Mouse (Mus musculus) small intestine, adult 2 months (tissue): Measurements from ENCODE around the gene Washc3. TPM values are rescaled to one million over a fixed set of nuclear protein-coding genes. Genes with fewer than 3 reads are reported as not detected.

Experiments
- H3K27ac ChIP-seq: fragments of 200-500 bp; 2 replicates; pipeline ENCODE4 v1.5.1; 2012; ENCODE audit warnings: low read depth, low read length, control low read depth, inconsistent platforms; ENCODE audit not compliant: insufficient read depth
- H3K27me3 ChIP-seq: fragments of 200-500 bp; 2 replicates; pipeline ENCODE4 v1.6.1; 2012; ENCODE audit warnings: mild to moderate bottlenecking, moderate library complexity, low read length, inconsistent platforms; ENCODE audit not compliant: control insufficient read depth, insufficient read depth
- H3K36me3 ChIP-seq: fragments of 200-500 bp; 2 replicates; pipeline ENCODE4 v1.6.1; 2012; ENCODE audit warnings: mild to moderate bottlenecking, low read length, control low read depth, inconsistent platforms; ENCODE audit not compliant: control insufficient read depth, insufficient read depth
- H3K4me1 ChIP-seq: fragments of 200-500 bp; 2 replicates; pipeline ENCODE4 v1.6.1; 2012; ENCODE audit warnings: low read length, inconsistent platforms, mixed read lengths; ENCODE audit not compliant: control insufficient read depth, insufficient read depth, insufficient read length
- H3K4me3 ChIP-seq: fragments of 200-500 bp; 2 replicates; pipeline ENCODE4 v1.5.1; 2012; ENCODE audit warnings: low read depth, mild to moderate bottlenecking, control low read depth, inconsistent platforms, low read length, moderate library complexity
- CTCF ChIP-seq: fragments of 200-500 bp; IDR thresholded peaks from 2 replicates; pipeline ENCODE4 v1.5.1; 2012; ENCODE audit warnings: low read depth, mild to moderate bottlenecking, control low read depth, inconsistent platforms, low read length, moderate library complexity, mixed read lengths; ENCODE audit not compliant: insufficient replicate concordance, insufficient read length; ENCODE audit errors: extremely low read depth
- POLR2A ChIP-seq: fragments of 200-500 bp; IDR thresholded peaks from 2 replicates; pipeline ENCODE4 v1.6.1; 2012; ENCODE audit warnings: low read depth, mild to moderate bottlenecking, control low read depth, inconsistent platforms, low read length, moderate library complexity
- WGBS: fragments of 180-500 bp; shearing (Covaris S2); methylation state at CpG from one replicate; pipeline ENCODE4 v1.1.7; 2018; 5-methylcytosine and 5-hydroxymethylcytosine counted together
- polyA plus RNA-seq: library from polyadenylated mRNA; depleted of rRNA; stranded (reverse); fragments of >200 nt; gene quantifications from 2 replicates; pipeline ENCODE4 v1.2.3, GENCODE M21; 2012

Gene Washc3
- polyA plus RNA-seq, 1 experiment = 9.4 TPM

- TF ChIP-seq CTCF (no peak), POLR2A (no peak)
- whole genome bisulfite sequencing = 52% methylated on average over 9 of the region's 9 CpGs
These were observed 51.4 kb downstream of the Washc3 start for GRCm38 (mm10) chr10:88252121-88252862.

GRCm38 (mm10) chr10:88255556-88255955 is 54.7 kb downstream of the Washc3 start:
- Histone ChIP-seq H3K27me3 (no peaks in the 10 kb centered on the region; the same call in 1 of the 2 replicates), H3K4me3 (no peak overlapping the region), H3K27ac (no peak overlapping the region), H3K4me1 (no peaks in the 10 kb centered on the region), H3K36me3 (no peaks in the 10 kb centered on the region)
- TF ChIP-seq POLR2A (no peak), CTCF (no peak)
- WGBS = 60% methylated on average over 2 of the region's 2 CpGs

More at GRCm38 (mm10) chr10:88252121-88252862, 51.4 kb downstream of the Washc3 start:
- Histone ChIP-seq H3K27me3 (no peaks in the 10 kb centered on the region; the same call in 1 of the 2 replicates), H3K4me3 (no peak overlapping the region), H3K36me3 (no peaks in the 10 kb centered on the region), H3K27ac (no peak overlapping the region), H3K4me1 (no peaks in the 10 kb centered on the region)

GRCm38 (mm10) chr10:88260309-88260708 is 59.4 kb downstream of the Washc3 start:
- 66% methylated on average over 12 of the region's 12 CpGs for WGBS
- no peak for TF ChIP-seq CTCF
- no peak for TF ChIP-seq POLR2A
- H3K4me3 ChIP-seq = no peak overlapping the region
- H3K27ac ChIP-seq = no peak overlapping the region
- no peaks in the 10 kb centered on the region; the same call in 1 of the 2 replicates for H3K27me3 ChIP-seq
- H3K36me3 ChIP-seq = no peaks in the 10 kb centered on the region
- no peaks in the 10 kb centered on the region for H3K4me1 ChIP-seq

- H3K27ac ChIP-seq = no peak overlapping the region
- no peaks in the 10 kb centered on the region for H3K4me1 ChIP-seq
- H3K36me3 ChIP-seq = no peaks in the 10 kb centered on the region
- TF ChIP-seq CTCF = no peak
- TF ChIP-seq POLR2A = no peak
- 58% methylated on average over 3 of the region's 3 CpGs for WGBS
- no peak overlapping the region for H3K4me3 ChIP-seq
- no peaks in the 10 kb centered on the region; the same call in 1 of the 2 replicates for H3K27me3 ChIP-seq
These were observed 60.3 kb downstream of the Washc3 start for GRCm38 (mm10) chr10:88261186-88261585.

GRCm38 (mm10) chr10:88263383-88263782 is 62.5 kb downstream of the Washc3 start:
- 61% methylated on average over 4 of the region's 4 CpGs for WGBS
- no peaks in the 10 kb centered on the region for H3K27me3 ChIP-seq
- no peak for TF ChIP-seq CTCF
- no peak for TF ChIP-seq POLR2A
- H3K27ac ChIP-seq = no peak overlapping the region
- no peak overlapping the region for H3K4me3 ChIP-seq
- no peaks in the 10 kb centered on the region for H3K4me1 ChIP-seq
- H3K36me3 ChIP-seq = no peaks in the 10 kb centered on the region

GRCm38 (mm10) chr10:88274045-88274444 is 73.2 kb downstream of the Washc3 start:
- Histone ChIP-seq H3K36me3 (no peaks in the 10 kb centered on the region), H3K27ac (no peak overlapping the region), H3K4me1 (no peaks in the 10 kb centered on the region), H3K4me3 (no peak overlapping the region), H3K27me3 (no peaks in the 10 kb centered on the region)
- TF ChIP-seq POLR2A (no peak), CTCF (no peak)
- WGBS = 74% methylated on average over 5 of the region's 5 CpGs

GRCm38 (mm10) chr10:88281699-88282098 is 80.8 kb downstream of the Washc3 start:
- Histone ChIP-seq H3K36me3 (no peaks in the 10 kb centered on the region), H3K4me3 (no peak overlapping the region), H3K27ac (no peak overlapping the region), H3K4me1 (no peaks in the 10 kb centered on the region), H3K27me3 (no peaks in the 10 kb centered on the region)
- TF ChIP-seq CTCF = no peak
- no peak for TF ChIP-seq POLR2A
- 71% methylated on average over 3 of the region's 3 CpGs for WGBS
